Mouse (Mus musculus) CD4-positive helper T cell, adult 2 months (primary cell): Measurements from ENCODE around the gene Sel1l3.

Experiments
- DNase-seq: peaks from one replicate; pipeline ENCODE4 v3.0.0-alpha.2; 2012; ENCODE audit warnings: low read depth, missing footprints, low spot score

Gene Sel1l3

DNA sequence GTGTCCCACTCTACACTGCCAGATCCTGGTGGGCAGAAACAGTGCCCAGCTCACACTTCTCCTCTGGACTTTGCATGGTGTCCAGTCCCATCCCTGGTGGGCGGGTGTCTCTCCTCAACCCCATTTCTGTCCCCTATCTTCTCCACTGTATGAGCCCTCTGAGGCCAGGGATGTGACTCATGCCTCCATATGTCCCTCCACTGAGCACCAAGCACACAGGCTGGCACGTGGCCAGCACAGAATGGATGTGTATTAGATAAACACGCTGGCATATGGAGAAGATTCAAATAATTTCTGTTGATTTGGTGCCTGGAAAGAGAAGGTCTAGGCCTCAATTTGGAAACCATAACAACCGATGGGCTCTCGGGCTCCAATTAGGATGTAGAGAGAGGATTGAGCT is 71.1 kb downstream of the Sel1l3 start:
- no peak for DNase-seq

DNA sequence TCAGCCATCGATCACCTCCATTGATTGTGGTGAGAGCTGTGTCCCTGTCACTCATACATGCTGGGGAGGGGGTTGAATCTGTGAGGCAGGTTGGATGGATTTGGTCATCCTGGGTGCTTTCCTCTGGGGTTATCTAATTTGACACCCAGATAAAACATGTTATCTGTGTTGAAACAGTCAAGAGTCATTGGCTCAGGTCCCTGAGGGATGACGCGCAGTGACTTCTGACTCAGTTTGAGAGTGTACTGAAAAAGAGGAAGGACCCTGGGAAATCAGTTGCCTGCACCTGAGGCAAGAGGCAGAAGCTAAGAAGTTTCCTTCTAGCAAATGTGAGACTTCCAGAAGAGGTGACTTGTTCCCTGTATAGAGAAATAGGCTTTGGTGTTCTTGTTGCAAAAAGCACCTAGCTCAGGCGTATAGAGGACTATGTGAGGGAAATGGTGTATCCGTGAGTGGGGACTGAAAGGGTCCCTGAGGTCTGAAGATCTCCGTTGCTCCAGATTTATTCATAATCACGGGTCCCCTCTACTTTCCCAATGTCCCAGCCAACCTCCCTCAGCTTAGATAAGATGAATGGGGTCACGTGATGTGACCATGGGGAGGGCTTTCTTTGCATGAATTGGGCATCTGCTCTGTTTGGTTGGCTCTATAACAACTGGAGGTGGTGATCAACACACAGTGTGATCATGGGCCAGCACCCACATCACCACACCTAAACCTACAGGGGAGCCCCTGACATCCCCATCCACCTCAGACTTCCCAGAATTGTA is 73.4 kb downstream of the Sel1l3 start:
- no peak for DNase-seq

DNA sequence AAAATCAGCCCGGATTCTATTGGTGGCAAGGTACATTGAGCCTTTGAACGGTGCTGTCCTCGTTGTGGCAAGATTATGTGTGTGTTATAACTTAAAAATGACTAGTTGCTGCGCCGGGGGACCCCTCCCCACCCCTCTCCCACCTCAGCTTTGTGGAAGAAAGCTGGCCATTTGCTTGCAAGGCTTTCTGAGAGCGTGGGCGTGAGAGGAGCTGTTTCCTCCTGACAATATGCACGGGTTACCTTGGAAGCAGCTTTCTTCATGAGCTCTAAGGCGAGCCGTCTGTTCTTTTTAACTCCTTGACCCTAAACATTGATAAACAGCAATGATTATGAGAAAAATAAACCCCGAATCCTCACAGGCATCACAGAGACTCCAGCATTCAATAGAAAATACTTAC is 74.2 kb downstream of the Sel1l3 start:
- DNase-seq, result no peak

DNA sequence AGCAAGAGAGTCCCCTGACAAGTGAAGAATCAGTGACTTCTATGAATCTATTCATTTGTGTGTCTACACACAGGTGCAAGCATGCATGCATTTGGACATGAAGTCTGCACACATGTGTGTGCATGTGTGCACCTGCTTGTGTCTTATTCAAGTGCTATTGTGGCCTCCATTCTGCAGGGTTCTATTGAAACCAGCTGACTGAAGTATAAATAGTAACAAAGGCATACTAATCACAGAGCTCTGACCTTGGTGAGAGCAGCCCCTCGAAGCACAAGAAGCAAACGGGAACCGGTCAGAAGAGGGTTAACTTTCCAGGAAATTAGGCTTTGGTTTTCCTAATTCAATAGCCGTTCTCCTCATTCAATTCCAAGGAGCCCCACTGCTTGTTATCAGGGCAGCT is 74.6 kb downstream of the Sel1l3 start:
- no peak for DNase-seq

DNA sequence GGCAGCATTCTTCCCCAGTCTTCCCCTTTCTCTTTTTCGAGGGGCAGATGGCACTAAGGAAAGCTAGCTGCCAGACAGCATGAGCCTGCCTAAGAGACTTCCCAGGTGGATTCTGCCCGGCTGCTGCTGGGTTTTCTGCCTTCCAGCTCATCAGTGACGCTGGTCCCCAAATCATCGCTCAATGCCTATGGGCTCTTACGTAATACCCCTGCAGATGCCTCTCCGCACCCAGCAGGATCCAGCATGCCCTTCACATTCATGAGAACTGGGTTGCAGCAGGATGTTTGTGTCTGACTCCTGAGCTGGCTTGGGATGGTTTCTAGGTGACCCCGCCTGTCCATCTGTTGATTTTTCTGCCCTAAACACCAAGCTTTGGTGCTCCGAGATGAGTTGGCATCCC is 75.7 kb downstream of the Sel1l3 start:
- no peak for DNase-seq

DNA sequence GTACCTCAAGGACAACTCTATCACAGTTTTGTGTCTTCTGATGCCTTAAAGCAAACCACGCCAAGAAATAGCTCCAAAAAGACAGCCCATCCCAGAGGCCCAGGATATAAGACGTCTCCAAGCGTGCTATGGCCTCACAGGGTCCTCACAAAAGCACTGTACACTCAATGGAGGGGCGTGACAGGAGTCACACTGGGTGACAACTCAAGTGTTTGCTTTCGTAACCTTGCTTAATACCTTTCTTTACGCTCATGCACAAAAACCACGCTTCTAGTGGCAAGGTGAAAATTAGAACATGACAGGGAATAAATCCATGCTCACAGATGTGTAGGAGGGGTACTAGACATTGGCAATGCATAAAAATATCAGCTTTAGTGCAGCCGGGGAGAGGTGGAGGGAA is 77.7 kb downstream of the Sel1l3 start:
- no peak for DNase-seq

DNA sequence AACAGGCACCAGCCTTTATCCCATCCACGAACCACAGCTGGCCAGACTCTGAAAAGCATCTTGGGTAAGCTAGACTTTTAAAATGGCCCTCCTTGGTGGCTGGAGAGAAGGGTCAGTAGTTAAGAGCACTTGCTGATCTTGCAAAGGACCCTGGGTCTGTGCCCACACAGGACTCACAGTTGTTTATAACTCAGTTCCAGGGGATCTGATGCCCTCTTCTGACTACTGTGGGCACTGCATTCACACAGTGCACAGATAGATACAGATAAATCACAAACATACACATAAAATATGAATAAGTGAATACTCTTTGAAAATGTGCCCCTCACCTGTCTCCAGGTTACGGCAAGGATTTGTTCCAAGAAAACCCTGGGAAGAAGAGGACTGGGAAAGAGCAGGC is 79.7 kb downstream of the Sel1l3 start:
- DNase-seq, result no peak

DNA sequence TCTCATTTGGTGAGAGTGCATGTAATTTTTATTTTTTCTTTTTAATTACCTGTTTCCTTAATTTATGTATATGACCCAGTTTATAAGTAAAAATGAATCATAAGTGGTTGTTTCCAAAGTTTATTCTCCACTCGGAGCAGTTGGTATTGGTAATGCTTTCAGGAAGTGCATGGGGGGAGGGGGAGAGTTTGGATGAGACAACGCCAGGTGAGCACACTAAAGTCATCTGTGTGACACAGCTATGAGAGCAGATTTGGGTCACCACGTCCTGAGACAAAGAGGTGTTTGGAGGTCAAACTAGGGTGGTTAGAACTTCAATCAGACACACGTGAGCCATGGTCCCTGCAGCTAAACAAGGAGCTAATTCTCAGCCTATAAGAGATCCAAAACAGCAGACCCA is 89.0 kb downstream of the Sel1l3 start:
- DNase-seq, result no peak

DNA sequence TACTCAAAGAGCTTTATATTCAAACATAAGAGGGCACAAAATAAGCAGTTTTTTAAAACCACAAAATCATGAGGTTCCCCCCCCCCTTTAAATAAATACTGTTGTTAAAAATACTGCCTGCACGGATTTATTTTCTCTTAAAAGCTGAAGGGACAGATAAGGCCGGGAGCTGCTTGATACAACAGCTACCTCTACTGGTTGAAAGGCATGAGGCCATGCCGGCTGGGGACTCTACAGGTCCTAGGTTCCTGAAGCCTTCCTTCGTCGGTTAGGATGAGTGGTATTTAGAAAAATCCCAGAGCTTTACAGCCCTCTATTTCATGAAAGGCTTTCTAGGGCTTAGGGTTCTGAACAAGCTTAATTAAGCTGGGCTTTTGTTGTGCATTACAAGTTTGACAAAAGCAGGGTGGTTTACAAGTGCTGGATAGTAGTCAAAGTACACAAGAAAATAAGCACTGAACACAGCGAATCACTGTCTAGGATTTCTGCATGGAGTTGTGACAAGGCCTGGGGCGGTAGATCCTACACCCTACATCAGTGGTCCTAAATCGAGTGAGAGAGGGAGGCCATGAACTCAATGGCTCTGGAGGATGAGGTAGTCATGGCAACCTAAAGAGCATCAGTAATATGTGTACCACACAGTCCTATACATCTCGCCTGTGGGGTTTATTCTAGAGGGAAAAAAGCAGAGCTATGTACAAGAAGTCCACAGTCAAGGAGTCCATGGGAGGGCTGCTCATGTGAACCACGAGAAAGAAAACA is 90.0 kb downstream of the Sel1l3 start:
- DNase-seq, result no peak

DNA sequence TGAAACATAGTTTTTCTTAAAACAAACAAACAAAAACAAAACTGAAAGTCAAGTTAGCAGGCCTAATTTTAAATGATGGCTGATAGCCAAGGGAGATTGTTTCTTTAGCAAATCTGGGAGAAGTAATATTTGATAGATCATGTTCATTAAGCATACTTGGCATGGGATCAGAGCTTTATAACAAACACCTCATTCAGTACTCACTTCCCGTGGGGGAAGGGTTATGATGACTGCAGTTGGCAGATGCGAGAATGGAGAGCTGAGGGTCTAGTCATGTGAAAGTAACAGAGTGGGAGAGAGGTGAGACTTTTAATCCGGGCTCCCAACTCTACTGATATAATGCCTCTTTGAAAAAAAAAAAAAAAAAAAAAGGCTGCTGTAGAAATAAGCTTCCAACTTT is 94.0 kb downstream of the Sel1l3 start:
- DNase-seq, result no peak

DNA sequence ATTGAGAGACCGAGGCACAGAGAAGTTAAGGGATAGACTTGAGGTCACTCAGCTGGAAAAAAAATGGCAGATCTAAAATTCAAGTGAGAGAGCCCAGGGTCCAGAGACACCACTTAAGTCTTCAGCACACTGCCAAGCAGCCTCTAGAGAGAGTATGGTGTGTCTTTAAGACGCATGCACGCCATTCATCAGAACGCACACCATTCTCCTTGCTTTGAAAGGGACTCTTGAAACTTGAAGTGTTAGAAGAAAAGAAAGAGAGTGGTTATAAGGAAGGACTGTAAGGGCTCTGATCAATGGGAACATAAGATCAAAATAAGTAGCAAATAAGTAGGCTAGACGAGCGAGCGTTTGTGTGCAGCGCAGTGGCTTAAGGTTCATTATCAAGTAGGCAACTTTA is 95.5 kb downstream of the Sel1l3 start:
- DNase-seq, result no peak

DNA sequence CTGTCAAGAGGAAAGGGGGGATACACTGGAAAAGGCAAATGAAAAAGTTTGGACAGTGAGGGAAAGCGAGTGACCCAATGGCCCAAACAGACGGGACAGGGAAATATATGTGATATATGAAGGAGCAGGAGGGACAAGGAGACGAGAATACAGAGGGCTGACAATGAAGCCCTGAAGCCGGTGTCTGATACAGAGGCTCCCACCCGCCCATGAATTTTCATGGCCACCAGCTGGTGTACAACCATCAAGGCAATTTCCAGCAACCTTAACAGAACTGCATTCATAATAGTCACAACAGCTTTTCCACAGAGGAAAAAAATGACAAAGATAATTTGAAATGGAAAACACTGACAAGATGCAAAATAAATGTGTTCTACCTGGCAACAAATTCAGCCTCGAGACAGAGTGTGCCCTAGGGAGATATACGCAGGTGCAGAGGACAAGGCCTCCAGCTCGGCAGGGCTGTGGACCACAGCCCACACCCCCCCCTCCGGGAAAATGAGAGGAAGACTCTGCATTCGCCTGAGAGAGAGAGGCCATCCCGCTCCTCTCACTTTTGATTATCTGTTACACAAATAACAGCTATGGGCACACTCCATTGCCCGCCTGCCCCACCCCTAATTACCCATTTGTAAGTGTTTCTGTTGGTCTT is 99.0 kb downstream of the Sel1l3 start:
- no peak for DNase-seq

DNA sequence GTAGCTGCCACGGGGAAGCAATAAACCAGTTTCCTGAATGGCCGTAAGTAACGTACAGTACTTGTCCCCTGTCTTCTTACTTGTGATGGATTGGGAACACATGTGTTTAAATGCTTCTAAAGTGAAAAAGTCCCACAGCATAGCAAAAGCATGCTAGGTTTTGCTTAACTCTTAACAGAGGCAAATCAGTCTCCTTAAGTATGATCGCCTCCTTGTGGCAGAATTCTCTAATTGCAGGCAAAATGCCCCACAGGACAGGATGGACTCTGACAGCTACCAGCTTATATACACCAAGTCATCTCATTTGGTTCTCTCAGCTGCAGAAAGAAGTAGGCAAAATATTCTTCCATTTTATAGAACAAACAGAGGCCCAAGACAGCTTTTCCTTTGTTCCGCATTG is 100.8 kb downstream of the Sel1l3 start:
- no peak for DNase-seq

DNA sequence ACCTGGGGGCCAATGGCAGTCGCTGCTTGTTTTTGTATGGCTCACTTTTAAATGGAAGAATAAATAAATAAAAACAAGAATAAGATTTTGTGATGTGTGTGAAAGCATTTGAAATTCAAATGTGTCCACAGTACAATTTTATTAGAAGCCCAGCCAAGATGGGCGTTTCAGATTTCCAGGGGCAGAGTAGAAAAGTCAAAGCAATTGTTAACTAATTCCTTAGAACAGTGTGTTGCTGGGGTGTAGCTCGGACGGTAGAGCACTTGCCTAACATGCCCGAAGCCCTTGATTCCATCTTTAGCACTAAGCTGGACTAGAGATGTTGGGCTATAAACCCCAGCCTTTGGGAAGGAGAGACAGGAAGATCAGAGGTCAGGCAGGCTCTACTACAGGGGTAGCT is 102.7 kb downstream of the Sel1l3 start:
- DNase-seq, result no peak

DNA sequence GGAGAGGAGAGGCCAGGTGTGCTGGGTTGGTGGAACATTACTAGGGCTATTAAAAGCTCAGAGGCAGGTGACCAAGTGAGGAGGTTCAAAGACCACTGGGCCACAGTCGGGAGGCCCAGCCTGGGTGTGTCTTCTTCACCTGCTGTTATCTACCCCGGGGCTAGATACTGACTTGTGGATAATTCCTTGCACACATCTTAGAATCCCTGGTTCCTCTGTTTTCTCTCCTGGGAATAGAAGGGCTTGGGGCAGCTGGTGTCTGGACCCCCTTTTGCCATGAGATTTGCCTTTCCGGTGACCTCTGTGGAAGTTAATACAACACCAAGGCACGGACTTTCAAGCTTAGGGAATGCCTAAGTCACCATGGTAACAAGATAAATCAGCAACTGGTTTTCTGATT is 103.5 kb downstream of the Sel1l3 start:
- no peak for DNase-seq

DNA sequence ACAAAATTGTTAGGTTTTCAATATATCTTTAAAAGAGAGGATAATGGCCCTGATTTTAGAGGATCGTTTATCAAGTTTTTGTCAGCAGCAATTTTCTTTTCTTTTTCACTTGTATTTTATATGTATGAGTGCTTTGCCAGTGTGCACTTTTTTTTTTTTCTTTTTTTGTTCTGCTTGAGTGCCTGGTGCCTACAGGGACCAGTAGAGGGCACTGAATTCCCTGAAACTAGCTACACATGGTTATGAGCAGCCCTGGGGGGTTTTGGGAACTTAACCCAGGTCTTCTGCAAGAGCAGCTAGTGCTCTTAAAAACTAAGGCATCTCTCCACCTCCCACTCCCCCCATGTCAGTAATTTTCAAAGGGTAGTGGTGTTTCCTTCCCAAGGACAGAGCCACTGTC is 105.1 kb downstream of the Sel1l3 start:
- no peak for DNase-seq

DNA sequence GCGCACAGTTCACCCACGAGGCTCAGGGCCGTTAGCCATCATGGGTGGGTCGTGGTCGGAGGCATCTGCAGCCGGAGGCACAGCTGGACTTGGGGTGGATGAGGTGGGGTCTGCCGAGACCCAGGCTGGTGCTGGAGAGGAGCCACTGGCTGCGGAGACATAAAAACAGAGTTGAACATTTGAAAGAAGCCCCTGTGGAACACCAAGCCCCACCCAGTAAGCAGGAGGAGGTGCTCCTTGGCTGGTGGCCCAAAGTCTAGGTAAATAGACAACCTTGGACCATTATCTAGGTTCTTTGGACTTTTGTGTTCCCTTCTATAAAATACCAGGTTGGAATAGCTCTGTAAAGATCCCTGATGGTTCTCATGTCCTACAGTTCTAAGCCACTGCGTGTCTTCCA is 105.7 kb downstream of the Sel1l3 start:
- DNase-seq, result no peak

DNA sequence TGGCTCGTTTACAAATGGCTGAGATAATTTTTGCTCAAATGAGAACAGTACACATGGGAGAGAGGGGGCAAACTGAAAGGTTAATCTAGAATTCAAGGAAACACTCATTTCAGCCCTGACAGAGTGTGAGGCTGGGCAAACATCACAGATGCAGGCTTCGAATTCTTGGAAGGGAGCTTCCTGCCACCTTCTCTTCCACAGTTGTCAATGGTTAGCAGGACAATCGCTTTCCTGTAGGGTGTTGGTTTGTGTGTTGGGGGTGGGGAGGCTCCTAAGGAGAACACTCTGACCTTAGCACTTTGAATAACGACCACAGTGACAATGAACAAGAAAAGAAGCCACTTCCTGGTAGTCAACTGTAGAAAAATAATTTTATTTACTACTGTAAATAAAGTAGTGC is 107.0 kb downstream of the Sel1l3 start:
- no peak for DNase-seq

DNA sequence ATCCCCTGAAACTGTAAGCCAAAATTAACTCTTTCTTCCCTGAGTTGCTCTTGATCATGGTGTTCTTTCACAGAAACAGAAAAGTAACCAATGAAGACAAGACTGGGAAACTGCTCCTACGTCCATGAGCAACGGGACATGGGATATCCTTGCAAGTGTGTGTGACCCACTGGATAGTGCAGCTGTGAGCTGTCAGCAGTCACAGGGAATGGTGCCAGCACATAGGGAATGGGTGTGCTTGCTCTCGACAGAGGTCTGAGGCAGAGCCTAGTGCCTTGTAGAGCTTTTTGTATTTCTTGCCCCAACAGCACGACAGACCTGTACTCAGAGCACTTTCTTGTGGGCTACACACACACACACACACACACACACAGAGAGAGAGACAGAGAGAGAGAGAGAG is 107.6 kb downstream of the Sel1l3 start:
- DNase-seq, result no peak

DNA sequence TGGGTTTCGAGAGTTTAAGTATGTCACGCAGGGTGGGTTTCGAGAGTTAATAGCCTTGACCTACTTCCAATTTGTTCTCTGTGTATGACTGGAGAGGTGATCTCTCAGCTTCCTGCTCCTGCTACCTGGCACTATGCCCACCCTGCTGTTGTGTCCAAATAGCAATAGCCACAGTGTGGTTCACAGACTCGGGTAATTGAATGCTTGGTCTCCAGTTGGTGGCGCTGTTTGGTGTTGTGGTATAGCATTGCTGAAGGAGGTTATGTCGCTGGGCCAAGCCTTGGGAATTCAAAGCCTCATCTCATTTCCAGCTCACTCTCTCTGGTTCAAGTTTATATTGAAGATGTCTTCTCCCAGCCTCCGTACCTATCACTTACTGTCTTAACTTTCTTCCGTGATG is 108.0 kb downstream of the Sel1l3 start:
- DNase-seq, result no peak

DNA sequence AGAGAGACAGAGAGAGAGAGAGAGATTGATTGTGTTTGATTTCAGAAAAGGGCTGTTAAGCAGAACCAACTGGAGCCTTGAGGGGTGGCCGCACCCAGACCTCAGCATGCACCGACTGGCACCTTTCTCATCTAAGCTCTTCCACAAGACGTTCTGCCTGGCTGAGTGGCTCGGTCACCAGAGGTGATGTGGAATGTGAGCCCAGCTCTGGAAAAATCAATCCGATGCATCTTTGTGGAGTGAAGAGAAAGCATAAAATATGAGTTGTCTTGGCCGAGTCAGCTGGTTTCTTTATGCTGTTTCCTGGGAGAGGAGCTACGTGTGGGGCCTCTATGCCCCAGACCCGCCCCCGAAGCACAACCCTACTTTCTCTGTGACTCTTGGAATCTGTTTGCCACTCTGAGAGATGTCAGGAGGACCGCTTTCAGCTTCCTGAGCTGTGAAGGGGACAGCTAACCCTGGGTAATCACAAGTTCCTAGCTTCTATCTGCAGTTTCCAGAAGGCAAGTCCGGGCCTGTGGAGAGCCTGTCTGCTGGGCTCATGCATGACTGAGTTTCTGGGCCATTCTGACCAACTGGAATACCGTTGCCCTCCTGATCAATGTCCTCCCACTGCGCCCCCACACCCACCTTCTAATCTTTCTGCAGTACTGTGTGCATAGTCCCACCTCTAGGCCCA is 109.4 kb downstream of the Sel1l3 start:
- no peak for DNase-seq

DNA sequence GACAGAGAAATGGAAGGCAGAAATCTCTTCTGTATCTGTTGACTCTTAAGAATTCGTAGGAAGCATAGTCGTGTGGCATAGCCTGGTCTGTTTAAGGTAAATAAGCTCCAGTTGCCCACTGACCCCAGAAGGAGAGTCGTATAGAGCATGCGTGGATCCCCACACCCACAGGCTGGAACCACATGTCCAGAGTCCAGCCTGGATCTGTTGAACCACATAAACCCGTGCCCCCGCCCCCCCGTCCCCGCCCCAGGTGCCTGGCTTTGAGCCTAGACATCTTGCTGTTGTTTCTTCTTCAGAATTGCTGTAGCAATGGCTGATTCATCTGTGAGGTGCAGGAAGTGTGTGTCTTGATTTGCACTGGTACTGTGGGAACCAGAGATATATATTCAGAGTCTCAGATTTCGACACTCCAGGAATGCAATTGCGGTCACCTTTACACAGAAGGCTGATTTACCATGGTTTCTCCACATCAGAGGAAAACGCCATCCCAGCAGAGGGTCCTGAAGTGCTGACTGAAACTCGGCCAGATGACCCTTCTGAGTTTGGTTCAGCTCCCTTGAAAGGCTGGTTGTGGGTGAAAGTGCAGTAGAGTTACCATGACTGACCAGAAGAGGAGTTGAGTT is 111.8 kb downstream of the Sel1l3 start:
- no peak for DNase-seq
